Mouse (Mus musculus): Measurements from ENCODE around the gene Tnnt2. TPM values are rescaled to one million over a fixed set of nuclear protein-coding genes. Genes with fewer than 3 reads are reported as not detected.

The Tnnt2 gene
- polyA plus RNA-seq, 1 experiment from 2014 or later = 39.9 TPM

DNA sequence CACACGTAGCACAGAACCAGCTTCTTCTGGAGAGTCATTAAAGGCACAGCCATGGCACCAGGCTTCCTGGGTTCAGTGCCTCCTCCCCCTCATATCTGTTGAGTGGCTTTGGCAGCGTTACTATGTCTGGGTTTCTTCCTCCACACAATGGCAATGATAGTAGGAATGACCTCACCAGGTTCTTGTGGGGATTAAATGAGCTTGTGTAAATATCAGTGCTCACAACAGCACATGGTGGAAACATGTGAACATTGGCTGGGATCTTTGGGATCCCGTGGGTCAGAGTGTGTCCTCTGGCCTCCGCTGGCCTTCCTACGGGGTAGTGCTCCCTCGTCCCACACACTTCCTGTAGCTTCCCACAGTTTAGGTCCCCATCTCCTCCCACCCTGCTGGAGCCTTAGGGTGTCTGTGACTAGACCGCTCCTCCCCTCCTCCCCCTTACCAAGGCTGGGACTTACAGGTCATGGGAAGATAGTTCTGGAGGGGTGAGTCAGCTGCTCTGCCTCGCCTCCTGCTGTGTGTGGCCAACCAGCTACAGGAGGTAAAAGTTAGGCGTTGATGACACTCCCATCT lies 25.9 kb downstream of the Tnnt2 start:
- no peaks in the 10 kb centered on the region for H3K9me3 ChIP-seq (replicated peaks)
- H3K27ac ChIP-seq = no peak overlapping the region
- no peak overlapping the region for H3K4me2 ChIP-seq
- H3K9ac ChIP-seq = no peak overlapping the region
- H3K4me3 ChIP-seq (replicated peaks) = no peak overlapping the region
- ATAC-seq (replicated peaks; ENCODE audit: low FRiP score) = no peak
- peaks cover 7% of the 10 kb centered on the region for H3K27me3 ChIP-seq
- no peaks in the 10 kb centered on the region for H3K36me3 ChIP-seq
- H3K4me1 ChIP-seq = 0 out of 2 replicates have a peak, but pooled peaks cover 6% of the 10 kb centered on the region
- WGBS = 55% methylated on average over 9 of the region's 9 CpGs

DNA sequence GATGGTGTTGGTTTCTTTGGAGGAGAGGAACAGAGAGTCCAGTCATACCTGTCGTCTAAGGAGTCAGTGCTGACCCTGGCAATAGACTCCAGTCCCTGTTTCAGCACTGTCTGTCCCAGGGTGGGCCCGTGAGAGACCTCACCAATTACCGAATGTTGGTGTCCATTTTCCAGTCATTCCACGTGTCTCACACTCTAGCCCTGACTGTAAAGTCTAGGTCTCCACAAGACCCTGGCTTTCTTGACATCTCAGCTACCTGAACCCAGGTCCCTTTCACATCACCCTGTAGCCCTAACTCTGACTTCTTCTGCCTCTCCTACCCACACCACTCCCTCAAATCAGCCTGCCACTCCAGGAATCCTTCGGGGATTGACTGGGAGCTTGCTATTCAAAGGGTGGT lies 26.4 kb downstream of the Tnnt2 start:
- H3K36me3 ChIP-seq = no peaks in the 10 kb centered on the region
- no peaks in the 10 kb centered on the region for H3K9me3 ChIP-seq (replicated peaks)
- no peak for ATAC-seq (replicated peaks; ENCODE audit: low FRiP score)

GRCm38 (mm10) chr1:135863786-135864335 lies 27.7 kb downstream of the Tnnt2 start:
- no peak for ATAC-seq (replicated peaks; ENCODE audit: low FRiP score)
- H3K9me3 ChIP-seq (replicated peaks) = no peaks in the 10 kb centered on the region
- no peak overlapping the region for H3K9ac ChIP-seq
- 84% methylated on average over 9 of the region's 9 CpGs for WGBS
- H3K27ac ChIP-seq = no peak overlapping the region
- no peak overlapping the region for H3K4me2 ChIP-seq
- 0 out of 2 replicates have a peak, but pooled peaks cover 6% of the 10 kb centered on the region for H3K4me1 ChIP-seq
- H3K4me3 ChIP-seq (replicated peaks) = no peak overlapping the region
- H3K36me3 ChIP-seq = no peaks in the 10 kb centered on the region
- H3K27me3 ChIP-seq = peaks cover 7% of the 10 kb centered on the region

More for the DNA sequence above, 26.4 kb downstream of the Tnnt2 start:
- no peak overlapping the region for H3K4me2 ChIP-seq
- WGBS = 79% methylated on average over 5 of the region's 5 CpGs
- H3K4me3 ChIP-seq (replicated peaks) = no peak overlapping the region
- H3K27ac ChIP-seq = no peak overlapping the region
- H3K9ac ChIP-seq = no peak overlapping the region
- H3K4me1 ChIP-seq = 0 out of 2 replicates have a peak, but pooled peaks cover 6% of the 10 kb centered on the region
- H3K27me3 ChIP-seq = peaks cover 7% of the 10 kb centered on the region

- Histone ChIP-seq H3K4me1 (0 out of 2 replicates have a peak, but pooled peaks cover 6% of the 10 kb centered on the region), H3K9me3 (replicated peaks) (no peaks in the 10 kb centered on the region), H3K4me3 (replicated peaks) (no peak overlapping the region), H3K4me2 (no peak overlapping the region), H3K27me3 (peaks cover 7% of the 10 kb centered on the region), H3K27ac (no peak overlapping the region), H3K9ac (no peak overlapping the region), H3K36me3 (no peaks in the 10 kb centered on the region)
- no peak for ATAC-seq (replicated peaks; ENCODE audit: low FRiP score)
- 85% methylated on average over 6 of the region's 6 CpGs for WGBS
Observed at GRCm38 (mm10) chr1:135864830-135865229, 28.7 kb downstream of the Tnnt2 start.

DNA sequence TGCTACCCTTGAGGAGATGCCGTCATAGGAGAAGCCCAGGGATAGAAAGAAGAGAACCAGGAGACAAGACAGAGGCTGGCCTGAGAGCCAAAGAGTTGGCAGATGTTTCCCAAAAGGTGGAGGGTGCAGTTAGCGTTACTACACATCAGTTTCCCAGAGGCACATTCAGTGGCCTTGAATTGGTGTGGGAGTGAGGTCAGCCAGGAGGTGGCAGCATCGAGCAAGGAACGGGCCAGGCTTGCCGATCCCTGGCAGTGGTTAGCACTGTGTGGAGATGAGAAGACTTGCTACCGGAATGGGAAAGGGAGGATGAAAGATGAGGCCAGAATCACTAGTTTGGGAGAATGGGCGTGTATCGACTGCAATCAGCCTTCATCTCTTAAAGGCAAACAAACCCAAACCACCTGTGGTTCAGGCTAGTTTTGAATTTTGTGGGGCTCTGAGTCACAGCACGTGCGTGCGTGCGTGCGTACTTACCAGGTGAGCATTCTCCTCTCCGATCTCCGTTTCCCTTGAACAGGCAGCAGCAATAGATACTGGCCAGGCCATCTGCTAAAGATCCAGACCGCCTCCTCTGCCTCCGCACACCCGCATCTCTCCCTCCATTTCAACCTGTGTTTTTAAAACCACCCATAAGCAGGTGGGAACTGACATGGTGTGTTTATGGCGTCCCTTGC lies 29.5 kb downstream of the Tnnt2 start:
- WGBS = 47% methylated on average over 19 of the region's 19 CpGs
- 0 out of 2 replicates have a peak, but pooled peaks cover 6% of the 10 kb centered on the region for H3K4me1 ChIP-seq
- no peak; the same call in 1 of the 2 replicates for ATAC-seq (replicated peaks; ENCODE audit: low FRiP score)
- no peaks in the 10 kb centered on the region for H3K36me3 ChIP-seq
- H3K9ac ChIP-seq = no peak overlapping the region
- H3K27ac ChIP-seq = no peak overlapping the region
- H3K27me3 ChIP-seq = peaks cover 8% of the 10 kb centered on the region
- no peaks in the 10 kb centered on the region for H3K9me3 ChIP-seq (replicated peaks)
- no peak overlapping the region for H3K4me3 ChIP-seq (replicated peaks)
- H3K4me2 ChIP-seq = no peak overlapping the region

GRCm38 (mm10) chr1:135868570-135868969 lies 32.4 kb downstream of the Tnnt2 start:
- Histone ChIP-seq H3K9ac (no peak overlapping the region), H3K9me3 (replicated peaks) (no peaks in the 10 kb centered on the region), H3K27me3 (peaks cover 13% of the 10 kb centered on the region), H3K4me3 (replicated peaks) (no peak overlapping the region), H3K36me3 (no peaks in the 10 kb centered on the region), H3K27ac (no peak overlapping the region), H3K4me1 (no peaks in the 10 kb centered on the region), H3K4me2 (no peak overlapping the region)
- 89% methylated on average over 6 of the region's 6 CpGs for WGBS
- no peak for ATAC-seq (replicated peaks; ENCODE audit: low FRiP score)

GRCm38 (mm10) chr1:135872991-135873390 lies 36.8 kb downstream of the Tnnt2 start:
- Histone ChIP-seq H3K27me3 (0 out of 2 replicates have a peak, but pooled peaks cover 5% of the 10 kb centered on the region), H3K4me2 (no peak overlapping the region), H3K36me3 (no peaks in the 10 kb centered on the region), H3K9me3 (replicated peaks) (no peaks in the 10 kb centered on the region), H3K9ac (no peak overlapping the region), H3K27ac (no peak overlapping the region), H3K4me3 (replicated peaks) (no peak overlapping the region), H3K4me1 (no peaks in the 10 kb centered on the region)
- ATAC-seq (replicated peaks; ENCODE audit: low FRiP score) = no peak
- WGBS = 76% methylated on average over 4 of the region's 4 CpGs

DNA sequence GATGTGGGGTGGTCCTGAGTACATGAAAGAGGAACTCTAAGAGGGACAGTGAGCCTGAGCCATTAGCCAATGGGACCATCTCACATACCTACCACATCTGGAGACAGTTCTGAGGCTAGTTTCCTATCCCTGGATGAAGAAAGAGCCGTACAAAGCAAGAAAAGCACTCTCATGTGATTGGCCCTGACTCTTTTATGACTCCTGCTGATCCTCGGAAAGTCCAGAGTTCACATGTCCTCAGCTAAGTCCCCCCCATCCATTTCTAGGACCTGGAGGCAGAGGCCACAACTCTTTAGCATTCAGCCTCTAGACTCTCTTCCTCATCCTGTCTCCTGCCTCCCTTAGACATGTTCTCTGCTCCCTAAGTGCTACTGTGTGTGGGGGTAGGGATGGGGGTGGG lies 41.1 kb downstream of the Tnnt2 start:
- Histone ChIP-seq H3K27me3 (no peaks in the 10 kb centered on the region), H3K4me1 (no peaks in the 10 kb centered on the region), H3K4me2 (no peak overlapping the region), H3K36me3 (no peaks in the 10 kb centered on the region), H3K9ac (no peak overlapping the region), H3K9me3 (replicated peaks) (no peaks in the 10 kb centered on the region), H3K4me3 (replicated peaks) (no peak overlapping the region), H3K27ac (no peak overlapping the region)
- ATAC-seq (replicated peaks; ENCODE audit: low FRiP score) = no peak
- WGBS = 56% methylated on average over 2 of the region's 2 CpGs

- Histone ChIP-seq H3K4me2 (no peak overlapping the region), H3K4me3 (replicated peaks) (no peak overlapping the region), H3K9me3 (replicated peaks) (no peaks in the 10 kb centered on the region), H3K36me3 (no peaks in the 10 kb centered on the region), H3K27me3 (no peaks in the 10 kb centered on the region), H3K9ac (no peak overlapping the region), H3K4me1 (no peaks in the 10 kb centered on the region), H3K27ac (no peak overlapping the region)
- ATAC-seq (replicated peaks; ENCODE audit: low FRiP score) = 0 out of 2 replicates have a peak, but pooled peaks have one; percentile 15
- WGBS = 76% methylated on average over 10 of the region's 10 CpGs
Observed at GRCm38 (mm10) chr1:135882385-135883109, 46.4 kb downstream of the Tnnt2 start.

- no peaks in the 10 kb centered on the region for H3K36me3 ChIP-seq
- no peaks in the 10 kb centered on the region for H3K9me3 ChIP-seq (replicated peaks)
- no peak overlapping the region for H3K4me2 ChIP-seq
- H3K27me3 ChIP-seq = peaks cover 2% of the 10 kb centered on the region; the same call in 1 of the 2 replicates
- ATAC-seq (replicated peaks; ENCODE audit: low FRiP score) = no peak
- no peak overlapping the region for H3K27ac ChIP-seq
- H3K9ac ChIP-seq = no peak overlapping the region
- H3K4me1 ChIP-seq = no peaks in the 10 kb centered on the region
- no peak overlapping the region for H3K4me3 ChIP-seq (replicated peaks)
- WGBS = 80% methylated on average over 20 of the region's 20 CpGs
Observed at GRCm38 (mm10) chr1:135889461-135890185, 53.5 kb downstream of the Tnnt2 start.

DNA sequence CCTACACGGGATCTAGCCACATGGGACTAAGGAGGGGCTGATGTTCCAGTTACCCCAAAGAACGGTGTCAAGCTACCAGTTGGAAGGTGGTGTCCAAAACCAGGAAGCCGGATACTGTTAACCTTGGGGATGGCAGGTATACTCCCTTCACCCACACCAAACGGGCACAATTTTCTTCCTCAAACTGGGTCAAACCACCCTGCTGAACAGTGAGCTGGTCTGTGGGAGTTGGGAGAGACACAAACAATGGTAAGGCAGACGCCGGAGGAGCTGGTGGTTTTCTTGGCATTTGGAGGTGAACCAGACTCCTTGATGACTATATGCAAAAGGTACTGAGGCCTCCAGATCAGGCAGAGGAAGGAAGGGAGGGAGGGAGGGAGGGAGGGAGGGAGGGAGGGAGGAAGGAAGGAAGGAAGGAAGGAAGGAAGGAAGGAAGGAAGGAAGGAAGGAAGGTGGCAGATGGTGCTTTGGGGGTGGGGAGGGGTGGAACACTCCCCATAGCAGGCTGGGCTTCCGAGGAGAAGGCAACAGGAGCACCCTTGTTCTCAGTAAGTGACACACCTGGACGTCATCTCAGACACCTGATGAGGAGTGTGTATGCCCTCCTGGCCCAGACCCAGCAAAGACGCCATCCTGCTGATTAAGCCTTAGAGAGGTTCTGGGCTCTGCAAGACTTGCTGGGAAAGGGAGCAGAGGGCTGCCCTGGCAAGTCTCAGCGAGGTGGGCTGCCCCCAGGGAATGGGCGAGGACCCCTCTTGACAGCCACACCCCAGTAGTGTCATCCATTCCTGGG lies 55.5 kb downstream of the Tnnt2 start:
- no peak overlapping the region for H3K9ac ChIP-seq
- WGBS = 71% methylated on average over 11 of the region's 11 CpGs

More for the DNA sequence above, 55.5 kb downstream of the Tnnt2 start:
- Histone ChIP-seq H3K27me3 (peaks cover 2% of the 10 kb centered on the region; the same call in 1 of the 2 replicates), H3K9me3 (replicated peaks) (no peaks in the 10 kb centered on the region), H3K36me3 (no peaks in the 10 kb centered on the region), H3K27ac (no peak overlapping the region), H3K4me2 (no peak overlapping the region), H3K4me3 (replicated peaks) (no peak overlapping the region), H3K4me1 (no peaks in the 10 kb centered on the region)
- no peak for ATAC-seq (replicated peaks; ENCODE audit: low FRiP score)
